ENCODE assay signal across 8 mouse cellular contexts in the genomic region with DNA sequence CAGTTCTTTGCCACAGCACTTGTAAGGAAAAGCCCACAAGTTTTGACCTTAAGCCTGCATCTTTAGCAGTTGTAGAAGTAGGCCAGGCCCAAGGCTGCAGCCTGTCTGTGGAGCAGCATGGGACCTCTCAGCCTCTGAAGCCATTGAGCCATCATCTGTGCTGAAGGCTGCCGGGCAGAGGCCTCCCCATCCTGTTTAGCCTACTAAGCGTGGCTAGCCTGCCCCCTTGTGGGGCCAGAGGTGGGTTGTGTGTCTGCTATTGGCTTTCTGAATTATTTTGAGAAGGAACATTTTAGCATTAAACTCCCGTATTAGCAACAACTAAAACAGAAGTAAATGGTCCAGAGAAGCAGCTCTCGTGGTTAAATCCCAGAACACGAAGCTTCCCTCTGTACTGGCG. TPM values are rescaled to one million over a fixed set of nuclear protein-coding genes. Genes with fewer than 3 reads are reported as not detected.
DNase-seq lines count a peak whose midpoint lies in the region; ATAC-seq lines count a peak whose summit lies in the region.

No protein-coding gene starts in this region.

- intact Hi-C loops in heart, postnatal 10 days (cut with DNase I) = loop anchor here (2.0 kb wide), 1 partner anchor 98 kb away; no protein-coding TSS in a partner anchor

- no peak for ATAC-seq in intestine, embryonic 14.5 days (replicated peaks; ENCODE audit: low FRiP score, low TSS enrichment, low read depth)
- ATAC-seq in intestine, embryonic 16.5 days = no peak
- ATAC-seq in midbrain, embryonic 14.5 days (ENCODE audit: low FRiP score, low TSS enrichment) = no peak; the same call in 1 of the 2 replicates

- H3K4me2 ChIP-seq in intestine, embryonic 14.5 days (ENCODE audit: low read length) = no peak overlapping the region
- H3K4me2 ChIP-seq in intestine, embryonic 16.5 days (ENCODE audit: low read depth, low read length) = no peak overlapping the region
- no peak overlapping the region for H3K4me2 ChIP-seq in midbrain, embryonic 14.5 days (ENCODE audit: low read length)

- 62% methylated on average over 6 of the region's 6 CpGs for WGBS in intestine, embryonic 14.5 days
- 59% methylated on average over 6 of the region's 6 CpGs for whole genome bisulfite sequencing in intestine, embryonic 16.5 days
- 63% methylated on average over 6 of the region's 6 CpGs for WGBS in midbrain, embryonic 14.5 days

- H3K36me3 ChIP-seq in intestine, embryonic 14.5 days (ENCODE audit: control insufficient read depth, insufficient read depth, low read length) = no peaks in the 10 kb centered on the region
- H3K36me3 ChIP-seq in intestine, embryonic 16.5 days (ENCODE audit: control insufficient read depth, insufficient read depth, low read length) = no peaks in the 10 kb centered on the region
- no peaks in the 10 kb centered on the region for H3K36me3 ChIP-seq in midbrain, embryonic 14.5 days (ENCODE audit: control insufficient read depth, insufficient read depth, low read length)

- peaks cover 22% of the 10 kb centered on the region for H3K4me1 ChIP-seq in intestine, embryonic 14.5 days (replicated peaks; ENCODE audit: control insufficient read depth, insufficient read depth, low read length)
- H3K4me1 ChIP-seq in intestine, embryonic 16.5 days (ENCODE audit: control insufficient read depth, insufficient read depth, low read length) = peaks cover 34% of the 10 kb centered on the region
- peaks cover 21% of the 10 kb centered on the region for H3K4me1 ChIP-seq in midbrain, embryonic 14.5 days (ENCODE audit: control insufficient read depth, insufficient read depth, low read length)

- no peak overlapping the region for H3K4me3 ChIP-seq in intestine, embryonic 14.5 days (ENCODE audit: low read depth, low read length)
- no peak overlapping the region for H3K4me3 ChIP-seq in intestine, embryonic 16.5 days (ENCODE audit: low read length)
- H3K4me3 ChIP-seq in midbrain, embryonic 14.5 days (replicated peaks; ENCODE audit: low read depth, low read length) = no peak overlapping the region

- no peaks in the 10 kb centered on the region for H3K27me3 ChIP-seq in intestine, embryonic 14.5 days (replicated peaks; ENCODE audit: control insufficient read depth, insufficient read depth, low read length)
- H3K27me3 ChIP-seq in intestine, embryonic 16.5 days (replicated peaks; ENCODE audit: control insufficient read depth, insufficient read depth, low read length) = no peaks in the 10 kb centered on the region
- no peaks in the 10 kb centered on the region for H3K27me3 ChIP-seq in midbrain, embryonic 14.5 days (ENCODE audit: control insufficient read depth, insufficient read depth, low read length)

- H3K9me3 ChIP-seq in intestine, embryonic 14.5 days (ENCODE audit: control insufficient read depth, low read length) = no peaks in the 10 kb centered on the region
- no peaks in the 10 kb centered on the region; the same call in 1 of the 2 replicates for H3K9me3 ChIP-seq in intestine, embryonic 16.5 days (ENCODE audit: control insufficient read depth, low read length)
- no peaks in the 10 kb centered on the region for H3K9me3 ChIP-seq in midbrain, embryonic 14.5 days (ENCODE audit: control insufficient read depth, low read length)

- no peak overlapping the region for H3K27ac ChIP-seq in intestine, embryonic 14.5 days (ENCODE audit: low read depth)
- no peak overlapping the region for H3K27ac ChIP-seq in intestine, embryonic 16.5 days (ENCODE audit: low read length)
- H3K27ac ChIP-seq in midbrain, embryonic 14.5 days (replicated peaks; ENCODE audit: low read depth, low read length) = no peak overlapping the region

- peak; percentile 64 for DNase-seq in intestine, embryonic 14.5 days (ENCODE audit: low spot score)
- DNase-seq in R1 (ENCODE audit: low read depth, low spot score) (peak; percentile 75), liver (peak; percentile 76)
- DNase-seq in cerebellum, postnatal 14 days = peak; percentile 75 to 80
- DNase-seq in heart, postnatal 10 days = peak; percentile 63 to 77
- DNase-seq in midbrain, embryonic 14.5 days = peak; percentile 78
- peak; percentile 73 for DNase-seq in testis, postnatal 10 days (ENCODE audit: low spot score)

- H3K9ac ChIP-seq in intestine, embryonic 14.5 days (ENCODE audit: low read length) = no peak overlapping the region
- no peak overlapping the region for H3K9ac ChIP-seq in intestine, embryonic 16.5 days (ENCODE audit: low read depth, low read length)
- H3K9ac ChIP-seq in midbrain, embryonic 14.5 days (replicated peaks; ENCODE audit: low read length) = no peak overlapping the region

RNA-seq across cellular contexts. Expression of gene Mta1, which starts 4.4 kb away (rescaled TPM):
- 17.6 and 21.3 TPM in 2 replicates for polyA plus RNA-seq in intestine, embryonic 14.5 days (2014; fragmentation: Nextera tagmentation; extraction: Ambion mirVana)
- 8.0 TPM in 2 replicates for polyA plus RNA-seq in intestine, embryonic 16.5 days (2015; fragmentation: Nextera tagmentation; extraction: Ambion mirVana)
- 10 to 100 TPM; 50.1 TPM for total RNA-seq in heart, postnatal 10 days (2021)
- polyA plus RNA-seq in midbrain, embryonic 14.5 days (2014; fragmentation: Nextera tagmentation; extraction: Ambion mirVana) = 20.8 and 22.0 TPM in 2 replicates

RNA-seq across cellular contexts. Expression of gene Tex22, which starts 28.2 kb away (rescaled TPM):
- polyA plus RNA-seq in intestine, embryonic 14.5 days (2014; fragmentation: Nextera tagmentation; extraction: Ambion mirVana) = not detected in 2 replicates
- polyA plus RNA-seq in intestine, embryonic 16.5 days (2015; fragmentation: Nextera tagmentation; extraction: Ambion mirVana) = not detected in 2 replicates
- total RNA-seq in heart, postnatal 10 days (2021) = under 1 TPM in 1 of 2 experiments, not detected in 1; 0.41 TPM
- 0.43 TPM in 1 of 2 replicates, not detected in the other for polyA plus RNA-seq in midbrain, embryonic 14.5 days (2014; fragmentation: Nextera tagmentation; extraction: Ambion mirVana)

RNA-seq across cellular contexts. Expression of gene Crip2, which starts 37.6 kb away (rescaled TPM):
- 124 and 129 TPM in 2 replicates for polyA plus RNA-seq in intestine, embryonic 14.5 days (2014; fragmentation: Nextera tagmentation; extraction: Ambion mirVana)
- 124 and 130 TPM in 2 replicates for polyA plus RNA-seq in intestine, embryonic 16.5 days (2015; fragmentation: Nextera tagmentation; extraction: Ambion mirVana)
- total RNA-seq in heart, postnatal 10 days (2021) = 1,000 to 10,000 TPM; 1,259 to 1,405 TPM
- 297 and 329 TPM in 2 replicates for polyA plus RNA-seq in midbrain, embryonic 14.5 days (2014; fragmentation: Nextera tagmentation; extraction: Ambion mirVana)

RNA-seq across cellular contexts. Expression of gene Crip1, which starts 43.7 kb away (rescaled TPM):
- 266 and 312 TPM in 2 replicates for polyA plus RNA-seq in intestine, embryonic 14.5 days (2014; fragmentation: Nextera tagmentation; extraction: Ambion mirVana)
- polyA plus RNA-seq in intestine, embryonic 16.5 days (2015; fragmentation: Nextera tagmentation; extraction: Ambion mirVana) = 489 and 523 TPM in 2 replicates
- 100 to 1,000 TPM; 260 to 267 TPM for total RNA-seq in heart, postnatal 10 days (2021)
- 16.5 and 26.8 TPM in 2 replicates for polyA plus RNA-seq in midbrain, embryonic 14.5 days (2014; fragmentation: Nextera tagmentation; extraction: Ambion mirVana)

RNA-seq across cellular contexts. Expression of gene Tedc1, which starts 53.8 kb away (rescaled TPM):
- 24.2 and 27.9 TPM in 2 replicates for polyA plus RNA-seq in intestine, embryonic 14.5 days (2014; fragmentation: Nextera tagmentation; extraction: Ambion mirVana)
- polyA plus RNA-seq in intestine, embryonic 16.5 days (2015; fragmentation: Nextera tagmentation; extraction: Ambion mirVana) = 21.4 and 22.7 TPM in 2 replicates
- 1 to 10 TPM; 2.5 to 2.8 TPM for total RNA-seq in heart, postnatal 10 days (2021)
- polyA plus RNA-seq in midbrain, embryonic 14.5 days (2014; fragmentation: Nextera tagmentation; extraction: Ambion mirVana) = 11.9 and 14.1 TPM in 2 replicates
